Mouse (Mus musculus): ENCODE data around the gene Gm3336. TPM values are rescaled to one million over a fixed set of nuclear protein-coding genes. Genes with fewer than 3 reads are reported as not detected.
A peak's percentile ranks its signal among the peaks of the same experiment; 100 is the strongest.

The Gm3336 gene
- total RNA-seq, 2 experiments from 2014 or later, result not detected

DNA sequence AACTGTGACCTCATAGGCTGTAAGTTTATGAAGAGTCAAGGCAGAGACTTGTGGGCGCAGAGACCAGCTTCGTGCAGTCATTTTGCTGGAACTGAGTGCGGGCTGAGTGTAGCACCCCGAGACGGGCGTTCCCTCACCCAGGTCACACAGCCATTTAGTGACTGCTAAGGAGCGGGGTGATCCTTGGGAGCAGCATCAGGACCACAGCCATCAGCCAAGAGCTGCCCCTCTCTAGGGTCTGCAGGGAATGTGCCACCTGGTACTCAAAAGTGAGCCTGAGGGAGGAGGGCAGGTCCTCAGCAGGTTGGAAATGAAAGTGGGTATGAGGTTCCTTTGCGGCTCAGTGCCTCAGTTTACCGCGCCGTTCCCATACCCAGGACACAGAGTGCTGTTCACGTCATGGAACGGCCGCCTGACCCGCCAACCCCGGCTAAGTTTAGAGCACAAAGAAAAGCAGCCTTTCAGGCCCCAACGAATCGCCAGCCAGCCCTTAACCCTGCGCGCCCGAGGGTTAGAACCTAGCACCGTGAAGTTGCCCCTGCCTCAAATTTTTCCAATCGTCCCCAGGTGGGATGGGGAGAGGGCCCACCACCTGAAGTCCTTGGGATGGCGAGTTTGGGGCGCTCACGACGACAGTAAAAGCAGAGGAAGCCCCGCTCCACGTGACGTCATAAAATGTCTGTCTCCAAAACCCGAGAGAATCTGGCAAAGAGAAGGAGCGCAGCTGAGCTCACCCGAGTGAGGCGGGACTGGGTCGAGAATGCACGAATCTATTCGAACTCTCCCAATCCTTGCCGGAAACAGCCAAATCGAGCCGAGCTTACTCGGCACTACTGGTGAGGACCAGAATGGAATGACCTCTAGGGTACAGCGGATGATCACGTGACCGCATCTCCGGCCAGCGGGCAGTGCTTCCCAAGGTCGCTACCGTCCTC is 25.6 kb downstream of the Gm3336 start:
- DNase-seq, result peak; percentile 71 to 79
- intact Hi-C loops (cut with DNase I), result loop anchor here (1.0 kb wide), 1 partner anchor 8 kb away; no protein-coding TSS in a partner anchor

DNA sequence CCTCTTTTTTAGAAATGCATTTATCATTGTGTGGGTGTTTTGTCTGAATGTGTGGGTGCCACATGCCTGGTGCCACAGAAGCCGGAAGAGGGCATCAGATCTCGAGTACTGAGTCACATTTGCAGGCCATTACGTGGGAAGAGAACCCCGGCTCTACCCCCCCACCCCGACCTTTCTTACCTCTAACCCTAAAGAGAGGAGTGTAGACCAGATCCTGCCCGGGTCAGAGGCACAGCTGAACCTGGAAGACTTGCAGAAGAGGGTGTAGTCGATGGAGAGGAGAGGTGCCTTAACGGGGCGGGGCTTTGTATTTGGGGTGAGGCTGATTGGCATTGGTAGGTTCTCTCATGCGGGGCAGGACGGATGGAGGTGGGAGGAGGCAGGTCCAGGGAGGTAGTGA is 26.5 kb downstream of the Gm3336 start:
- intact Hi-C loops (cut with DNase I), result loop anchor here (1.0 kb wide), 1 partner anchor 7 kb away; no protein-coding TSS in a partner anchor
- DNase-seq, result no peak

DNA sequence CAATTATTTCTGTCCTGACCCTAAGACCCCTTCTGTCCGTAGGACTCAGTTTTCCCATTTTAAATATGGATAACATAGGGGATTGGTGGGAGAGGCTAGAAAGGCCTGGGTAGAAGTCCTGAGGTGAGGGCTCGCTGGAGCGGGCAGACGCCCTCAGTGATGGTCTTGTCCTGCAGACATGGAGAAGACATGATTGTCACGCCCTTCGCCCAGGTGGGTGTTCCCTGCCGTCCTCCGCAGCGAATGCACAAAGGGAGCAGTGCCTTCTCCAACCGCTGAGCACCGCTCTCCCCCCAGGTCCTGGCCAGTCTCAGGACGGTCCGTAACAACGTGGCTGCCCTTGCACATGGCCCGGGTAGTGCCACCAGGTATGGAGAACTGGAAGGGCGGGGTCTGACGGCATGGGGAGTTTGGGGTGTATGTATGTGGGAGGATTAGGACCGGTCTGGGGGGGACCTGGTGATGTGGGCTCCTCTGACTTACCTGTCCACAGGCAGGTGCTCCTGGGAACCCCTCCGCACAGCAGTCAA is 27.4 kb downstream of the Gm3336 start:
- intact Hi-C loops (cut with DNase I), result no loop called here
- DNase-seq, result no peak

DNA sequence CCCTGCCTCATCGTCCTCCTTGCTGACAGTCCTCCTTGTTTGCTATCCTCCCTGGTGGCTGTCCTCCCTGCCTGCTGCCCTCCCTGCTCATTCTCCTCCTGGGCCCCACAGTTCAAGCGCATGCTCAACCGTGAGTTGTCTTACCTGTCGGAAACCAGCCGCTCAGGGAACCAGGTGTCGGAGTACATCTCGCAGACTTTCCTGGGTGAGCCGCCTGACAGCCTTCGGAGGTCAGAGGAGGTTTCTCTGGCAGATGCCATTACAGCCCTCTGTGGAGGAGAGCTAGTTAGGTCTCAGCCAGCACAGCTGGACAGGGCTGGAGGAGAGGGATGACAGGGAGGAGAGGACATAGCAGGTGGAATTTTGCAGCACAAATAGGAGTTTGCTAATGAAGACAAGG is 28.3 kb downstream of the Gm3336 start:
- DNase-seq, result no peak
- intact Hi-C loops (cut with DNase I), result no loop called here

DNA sequence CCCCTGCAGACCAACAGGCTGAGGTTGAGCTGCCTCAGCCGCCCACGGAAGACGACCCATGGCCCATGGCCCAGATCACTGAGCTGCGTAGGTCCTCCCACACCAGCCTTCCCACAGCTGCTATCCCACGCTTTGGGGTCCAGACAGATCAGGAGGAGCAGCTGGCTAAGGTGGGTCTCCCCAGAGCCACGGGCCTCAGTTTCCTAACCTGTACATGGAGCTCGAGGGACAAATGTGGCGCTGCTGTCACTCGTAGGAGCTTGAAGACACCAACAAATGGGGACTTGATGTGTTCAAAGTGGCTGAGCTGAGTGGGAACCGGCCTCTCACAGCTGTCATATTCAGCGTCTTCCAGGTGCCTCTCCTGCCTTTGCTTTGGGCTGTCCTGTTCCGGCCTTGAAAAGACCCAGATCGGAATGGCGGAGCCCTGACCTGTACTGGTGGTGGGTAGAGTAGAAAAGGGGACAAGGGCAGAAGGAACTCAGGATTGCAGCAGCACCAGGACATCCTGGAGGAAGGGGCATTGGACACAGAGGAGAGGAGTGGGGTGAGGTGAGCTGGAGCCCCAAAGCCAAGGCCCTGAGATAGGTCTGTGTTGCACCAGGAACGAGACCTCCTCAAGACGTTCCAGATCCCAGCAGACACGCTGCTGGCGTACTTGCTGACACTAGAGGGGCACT is 29.0 kb downstream of the Gm3336 start:
- no peak for DNase-seq
- intact Hi-C loops (cut with DNase I), result no loop called here

DNA sequence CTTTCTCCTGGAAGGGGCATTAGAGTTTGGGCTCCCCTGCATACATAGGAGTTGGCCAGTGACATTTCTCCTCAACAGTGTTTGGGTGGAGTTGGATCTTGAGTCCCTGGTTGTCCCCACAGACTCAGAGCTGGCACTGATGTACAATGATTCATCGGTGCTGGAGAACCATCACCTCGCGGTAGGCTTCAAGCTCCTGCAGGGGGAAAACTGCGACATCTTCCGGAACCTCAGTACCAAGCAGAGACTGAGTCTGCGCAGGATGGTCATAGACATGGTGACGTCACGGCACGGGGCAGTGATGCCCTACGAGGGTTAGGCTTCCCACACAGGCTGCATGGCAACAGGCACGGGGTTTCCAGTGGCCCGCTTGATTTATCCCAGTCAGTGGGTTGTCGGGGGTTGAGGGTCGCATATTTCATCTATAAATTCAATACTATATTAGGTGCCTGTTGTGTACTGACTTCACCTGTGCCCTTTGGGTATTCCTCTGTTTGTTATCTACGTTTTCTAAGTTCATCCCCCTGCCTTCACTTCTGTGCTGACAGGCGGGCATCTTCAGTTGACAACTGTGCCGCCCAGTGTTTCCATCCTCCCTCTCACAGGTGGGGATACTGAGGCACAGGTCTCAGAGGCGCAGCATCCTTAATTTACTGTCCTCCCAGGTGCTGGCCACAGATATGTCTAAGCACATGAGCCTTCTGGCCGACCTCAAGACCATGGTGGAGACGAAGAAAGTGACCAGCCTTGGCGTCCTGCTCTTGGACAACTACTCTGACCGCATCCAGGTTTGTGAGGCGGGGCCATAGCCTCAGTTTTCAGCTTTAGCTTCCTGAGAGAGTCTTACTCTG is 30.1 kb downstream of the Gm3336 start:
- DNase-seq, result peak in 1 of 2 experiments; percentile 2
- intact Hi-C loops (cut with DNase I), result no loop called here

DNA sequence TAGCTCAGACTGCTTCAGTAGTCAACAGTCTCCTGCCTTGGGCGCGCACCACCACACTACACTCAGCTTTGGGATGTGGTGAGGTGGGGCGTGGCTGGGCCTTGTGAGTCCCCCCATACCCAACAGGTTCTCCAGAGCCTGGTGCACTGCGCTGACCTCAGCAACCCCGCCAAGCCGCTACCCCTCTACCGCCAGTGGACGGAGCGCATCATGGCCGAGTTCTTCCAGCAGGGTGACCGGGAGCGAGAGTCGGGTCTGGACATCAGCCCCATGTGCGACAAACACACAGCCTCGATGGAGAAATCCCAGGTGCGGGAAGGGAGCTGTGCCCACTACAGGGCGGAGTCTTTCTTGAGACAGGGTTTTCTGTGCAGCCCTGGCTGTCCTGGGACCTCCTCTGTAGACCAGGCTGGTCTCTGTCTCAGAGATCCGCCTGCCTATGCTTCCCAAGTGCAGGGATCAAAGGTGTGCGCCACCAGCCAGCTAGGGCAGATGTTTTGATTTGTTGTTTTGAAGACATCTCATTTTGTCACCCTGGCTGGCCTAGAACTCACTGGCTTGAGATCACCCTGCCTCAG is 30.8 kb downstream of the Gm3336 start:
- intact Hi-C loops (cut with DNase I), result no loop called here
- DNase-seq, result peak in 1 of 2 experiments; percentile 2

DNA sequence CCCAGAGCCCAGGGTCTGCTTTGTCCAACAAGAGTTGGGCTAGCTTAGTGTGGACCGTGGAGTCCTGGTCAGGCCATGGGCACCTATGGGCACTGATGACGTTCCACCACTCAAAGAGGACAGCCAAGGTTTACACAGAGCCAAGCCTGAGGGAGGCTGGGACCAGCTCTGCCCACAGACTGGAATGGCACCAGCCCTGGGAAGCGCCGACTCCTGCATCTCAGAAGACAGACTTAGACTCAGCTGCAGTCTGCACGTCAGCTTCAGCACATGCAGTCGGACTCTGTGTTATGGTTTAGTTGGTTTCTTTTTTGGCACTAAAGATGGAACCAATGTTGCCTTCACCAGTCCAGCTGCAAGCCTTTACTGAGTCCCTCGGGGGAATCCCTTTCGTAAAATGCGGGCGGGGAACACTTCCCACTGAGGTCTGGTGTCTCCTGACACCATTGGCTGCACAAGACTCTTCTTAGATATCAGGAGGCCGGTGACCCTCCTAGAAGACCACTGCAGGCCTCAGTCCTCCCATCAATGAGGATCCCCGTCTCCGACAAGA is 31.9 kb downstream of the Gm3336 start:
- intact Hi-C loops (cut with DNase I), result loop anchor here (5.0 kb wide), 2 partner anchors 78 to 138 kb away; partner anchors contain the start of gene Lsm4
- peak; percentile 14 to 41 for DNase-seq

DNA sequence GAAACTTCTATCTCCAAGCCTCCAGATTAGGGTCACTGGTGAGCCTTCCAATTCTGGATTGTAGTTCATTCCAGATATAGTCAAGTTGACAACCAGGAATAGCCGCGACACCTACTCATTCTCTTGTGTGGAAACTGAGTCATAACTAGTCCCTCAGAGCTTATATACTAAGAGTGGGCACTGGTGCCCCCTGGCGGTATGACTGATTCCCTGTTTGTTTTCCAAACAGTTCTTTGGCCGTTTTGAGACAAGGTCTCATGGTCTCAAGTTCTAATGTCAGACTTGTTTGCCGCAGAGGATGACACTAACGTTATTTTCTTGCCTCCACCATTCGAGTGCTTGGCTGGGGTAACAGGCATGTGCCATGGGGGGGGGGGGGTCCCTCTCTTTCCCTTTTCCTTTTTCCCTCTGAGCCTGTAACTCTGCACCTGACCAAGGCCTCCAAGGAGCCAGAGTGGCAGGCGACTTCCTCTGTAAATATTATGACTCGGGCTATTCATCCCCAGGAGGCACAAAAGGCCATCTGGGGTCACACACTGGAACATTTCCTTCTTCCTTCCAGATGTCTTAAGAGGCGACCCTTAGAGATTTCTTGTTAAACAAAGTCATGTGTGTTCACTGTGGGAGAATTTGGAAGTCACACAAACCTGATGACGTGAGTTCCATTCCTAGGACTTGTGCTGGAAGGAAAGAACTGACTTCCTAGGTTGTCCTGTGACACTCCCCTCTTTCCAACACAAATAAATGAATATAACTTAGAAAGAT is 33.8 kb downstream of the Gm3336 start:
- peak; percentile 84 to 85 for DNase-seq
- intact Hi-C loops (cut with DNase I), result loop anchor here (1.0 to 5.0 kb wide), 4 partner anchors 8 to 140 kb away; partner anchors contain the start of gene Lsm4

DNA sequence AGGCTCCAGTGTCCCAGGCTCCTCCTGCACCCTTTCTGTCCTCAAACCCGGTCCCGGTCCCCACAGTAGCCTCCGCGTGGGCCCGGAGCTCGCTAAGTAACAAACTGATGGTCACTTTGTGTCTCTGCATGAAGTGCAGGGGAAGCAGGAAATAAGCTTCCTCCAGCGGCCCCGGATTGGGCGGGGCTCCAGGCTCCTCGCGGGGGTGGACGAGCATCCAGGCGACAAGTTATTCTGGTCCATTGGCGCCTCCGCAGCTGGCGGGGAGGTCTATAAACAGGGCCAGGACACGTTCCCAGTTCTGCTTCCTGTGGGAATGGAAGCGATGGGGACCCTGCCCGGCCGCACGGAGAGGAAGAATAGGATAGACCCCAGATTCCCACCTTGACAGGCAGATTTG is 34.8 kb downstream of the Gm3336 start:
- DNase-seq, result peak; percentile 92 to 93
- intact Hi-C loops (cut with DNase I), result loop anchor here (5.0 kb wide), 2 partner anchors 81 to 141 kb away; partner anchors contain the start of gene Lsm4

DNA sequence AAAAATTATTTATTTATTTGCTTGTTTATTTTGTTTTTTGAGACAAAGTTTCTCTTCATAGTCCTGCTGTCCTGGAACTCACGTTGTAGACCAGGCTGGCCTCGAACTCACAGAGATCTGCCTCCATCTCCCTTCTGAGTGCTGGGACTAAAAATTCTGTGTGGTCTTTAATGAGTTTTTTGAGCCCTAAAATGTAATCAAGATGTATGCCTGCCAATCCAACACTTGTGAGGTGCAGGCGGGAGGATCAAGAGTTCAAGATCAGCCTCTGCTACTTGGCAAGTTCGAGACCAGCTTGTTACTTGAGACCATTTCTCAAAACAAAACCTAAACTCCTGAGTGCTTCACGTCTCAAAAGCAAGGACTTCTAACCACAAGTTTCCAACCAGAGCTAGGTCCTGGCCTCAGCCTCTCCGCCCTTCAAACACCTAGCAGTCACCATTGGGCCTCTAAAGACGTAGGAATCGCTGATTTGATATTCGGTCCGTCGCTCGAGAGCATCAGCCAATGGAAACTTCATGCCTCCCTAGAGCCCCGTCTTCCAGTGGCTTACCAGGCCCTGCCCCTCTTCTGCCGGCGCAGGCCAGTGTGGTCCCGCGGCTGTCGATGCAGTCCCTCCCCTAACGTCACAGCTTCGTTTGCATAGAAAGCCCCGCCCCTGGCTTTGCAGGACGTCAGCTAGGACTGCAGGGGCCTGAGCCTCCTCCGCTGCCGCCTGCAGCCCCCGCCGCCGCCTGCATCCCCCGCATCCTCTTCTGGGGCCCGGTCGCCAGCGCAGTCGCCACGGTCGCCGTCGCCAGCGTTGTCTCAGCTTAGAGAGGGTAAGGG is 35.9 kb downstream of the Gm3336 start, which contains the start of gene Rab3a:
Gene Rab3a (plus strand): TSS at position 637 of the 828 bp plus-strand sequence.
- peak; percentile 92 to 94 for DNase-seq
- intact Hi-C loops (cut with DNase I), result loop anchor here (5.0 kb wide), 2 partner anchors 82 to 142 kb away; partner anchors contain the start of gene Lsm4

DNA sequence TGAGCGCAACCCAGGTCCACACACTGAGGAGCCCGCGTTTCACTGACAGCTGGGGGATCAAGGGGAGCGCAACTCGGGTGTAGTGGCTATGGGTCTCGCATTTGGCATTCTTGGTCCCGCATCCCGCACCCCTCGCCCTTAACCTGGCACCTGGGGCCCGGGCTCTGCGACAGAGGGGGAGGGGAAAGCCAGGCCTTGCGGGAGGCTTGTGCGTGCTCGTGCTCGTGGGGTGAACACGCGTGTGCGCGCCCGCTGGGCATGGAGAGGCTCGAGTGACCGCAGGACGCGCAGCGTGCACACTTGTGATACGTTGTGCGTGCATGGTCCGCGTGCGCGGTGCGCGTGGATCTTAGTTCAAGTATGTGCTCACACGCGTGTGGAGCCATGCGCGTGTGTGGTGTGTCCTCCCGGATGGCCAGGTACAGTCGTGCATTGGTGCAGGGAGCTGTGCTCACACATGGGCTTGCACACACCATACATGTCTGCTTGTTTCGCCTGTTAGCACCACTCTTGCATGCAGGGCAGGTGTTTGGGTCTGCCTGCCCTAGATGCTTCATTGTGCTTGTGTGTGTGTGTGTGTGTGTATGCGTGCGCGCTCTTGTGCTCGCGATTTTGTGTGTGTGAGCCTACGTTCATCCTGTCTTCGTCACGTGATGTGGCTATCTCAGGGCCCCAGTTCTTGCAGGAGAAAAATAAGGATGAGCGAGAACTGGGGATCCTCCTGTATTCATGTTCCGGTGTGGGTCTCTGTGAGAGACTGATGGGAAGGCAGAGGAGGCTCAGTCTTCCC is 36.7 kb downstream of the Gm3336 start:
- peak in 1 of 2 experiments; percentile 47 for DNase-seq

DNA sequence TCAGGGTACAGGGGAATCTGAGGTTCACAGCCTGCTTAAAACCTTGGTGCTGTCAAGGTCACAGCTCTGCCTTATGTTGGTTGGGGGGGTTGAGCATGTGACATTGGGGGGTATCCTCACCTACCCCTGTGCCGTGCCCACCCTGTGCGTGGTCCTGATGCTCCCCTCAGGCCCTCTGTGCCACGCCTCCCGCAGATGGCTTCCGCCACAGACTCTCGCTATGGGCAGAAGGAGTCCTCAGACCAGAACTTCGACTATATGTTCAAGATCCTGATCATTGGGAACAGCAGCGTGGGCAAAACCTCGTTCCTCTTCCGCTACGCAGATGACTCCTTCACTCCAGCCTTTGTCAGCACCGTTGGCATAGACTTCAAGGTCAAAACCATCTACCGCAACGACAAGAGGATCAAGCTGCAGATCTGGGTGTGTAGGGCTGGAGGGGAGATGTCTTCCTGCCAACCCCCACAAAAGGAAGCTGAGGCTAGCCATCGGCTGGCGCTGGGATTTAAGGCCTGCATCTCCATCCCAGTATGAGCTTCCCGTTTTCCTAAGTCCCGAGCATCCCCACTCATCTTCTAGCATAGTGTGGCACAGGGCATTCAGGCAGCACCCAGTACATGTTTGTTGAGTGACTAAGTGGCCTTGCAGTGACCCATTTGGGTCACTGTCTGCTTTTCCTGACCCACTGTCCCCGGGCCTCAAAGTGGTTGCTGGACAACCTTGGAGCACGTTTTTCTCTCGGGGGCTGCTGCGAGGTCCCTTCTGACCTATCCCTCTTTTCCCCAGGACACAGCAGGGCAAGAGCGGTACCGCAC is 37.5 kb downstream of the Gm3336 start:
- peak in 1 of 2 experiments; percentile 6 for DNase-seq
- intact Hi-C loops (cut with DNase I), result no loop called here

More for the DNA sequence above, 36.7 kb downstream of the Gm3336 start:
- intact Hi-C loops (cut with DNase I), result loop anchor here (5.0 kb wide), 2 partner anchors 83 to 143 kb away; partner anchors contain the start of gene Lsm4

DNA sequence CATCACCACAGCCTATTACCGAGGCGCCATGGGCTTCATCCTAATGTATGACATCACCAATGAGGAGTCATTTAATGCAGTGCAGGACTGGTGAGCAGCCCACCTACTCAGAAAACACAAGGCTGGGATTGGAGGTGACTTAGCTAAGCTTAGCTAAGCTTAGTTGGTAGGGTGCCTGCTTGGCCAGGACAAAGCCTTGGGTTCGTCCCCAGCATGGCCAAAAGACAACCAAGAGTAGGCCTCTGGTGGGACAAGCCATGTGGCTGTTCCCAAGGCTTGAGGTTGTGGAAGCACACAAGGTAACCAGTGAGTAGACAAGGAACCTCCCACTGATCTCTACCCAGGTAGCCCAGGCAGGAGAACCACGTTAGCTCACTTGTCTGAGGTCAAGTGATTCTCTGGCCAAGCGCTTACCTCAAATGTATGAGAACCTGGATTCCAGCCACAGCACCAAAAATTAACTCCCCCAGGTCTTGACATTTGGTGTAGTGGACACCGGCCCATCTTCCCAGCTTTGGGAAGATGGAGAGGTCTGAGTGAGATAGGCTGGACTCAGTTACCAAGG is 38.2 kb downstream of the Gm3336 start:
- intact Hi-C loops (cut with DNase I), result no loop called here
- peak in 1 of 2 experiments; percentile 3 for DNase-seq

DNA sequence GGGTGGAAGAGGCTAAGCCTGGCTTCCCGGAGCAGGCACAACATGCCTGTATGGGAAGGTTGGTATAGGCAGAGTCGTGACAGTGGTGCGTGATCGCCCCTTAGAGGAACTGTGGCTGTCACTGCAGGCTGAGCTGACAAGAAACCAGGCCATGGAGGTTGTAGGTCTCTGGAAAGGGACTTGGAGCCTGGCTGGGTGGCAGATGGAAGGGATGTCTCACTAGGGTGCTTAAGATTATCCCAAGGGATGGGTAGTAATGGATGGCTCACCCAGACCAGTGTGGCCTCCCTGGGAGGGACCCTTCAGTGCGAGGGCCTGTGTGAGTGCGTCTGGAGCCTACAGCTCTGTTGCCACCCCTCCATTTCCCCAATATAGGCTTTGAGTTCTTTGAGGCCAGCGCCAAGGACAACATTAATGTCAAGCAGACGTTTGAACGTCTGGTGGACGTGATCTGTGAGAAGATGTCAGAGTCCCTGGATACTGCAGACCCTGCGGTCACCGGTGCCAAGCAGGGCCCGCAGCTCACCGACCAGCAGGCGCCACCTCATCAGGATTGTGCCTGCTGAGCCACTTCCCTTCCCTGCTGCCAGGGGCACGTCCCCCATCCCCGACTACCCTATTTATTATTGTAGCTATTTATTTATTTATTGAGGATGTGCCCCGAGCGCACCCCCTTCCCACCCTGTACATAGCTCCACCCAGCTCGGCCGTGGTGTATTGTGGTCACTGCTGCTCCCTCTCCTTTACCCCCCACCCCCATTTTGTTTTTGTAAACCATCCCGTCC is 39.4 kb downstream of the Gm3336 start:
- intact Hi-C loops (cut with DNase I), result no loop called here
- DNase-seq, result peak in 1 of 2 experiments; percentile 13
